9 mouse cellular contexts compared by ENCODE assay signal in the genomic region with DNA sequence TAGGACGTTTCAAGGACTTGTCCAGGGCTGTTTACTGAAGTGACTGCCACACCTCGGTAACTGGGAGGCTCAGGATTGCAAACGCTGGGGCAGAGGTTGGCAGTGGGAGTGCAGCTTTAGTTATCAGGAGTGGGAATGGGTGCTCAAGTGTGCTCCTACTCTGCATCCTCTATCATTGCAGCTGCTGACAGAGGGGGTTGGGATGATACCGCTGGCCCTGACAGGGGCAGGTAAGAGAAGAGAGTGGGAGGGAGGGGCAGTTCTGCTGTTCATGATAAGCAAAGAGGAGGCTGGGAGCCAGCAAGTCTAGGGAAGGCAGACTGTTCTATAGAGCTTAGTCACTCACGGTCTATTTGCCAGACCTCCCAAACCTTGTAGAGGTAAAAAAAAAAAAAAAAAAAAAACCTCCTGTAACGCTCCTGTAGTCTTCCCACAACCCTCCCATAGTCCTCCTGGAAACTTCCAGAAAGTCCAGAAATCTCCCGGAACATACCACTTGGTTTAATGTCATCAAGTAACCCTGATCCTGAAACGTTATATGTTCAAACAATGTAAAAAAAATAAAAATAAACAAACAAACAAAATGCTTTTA. TPM values are rescaled to one million over a fixed set of nuclear protein-coding genes. Genes with fewer than 3 reads are reported as not detected.
DNase-seq lines count a peak whose midpoint lies in the region; ATAC-seq and TF ChIP-seq lines count a peak whose summit lies in the region.
"Had no signal": no experiment of that assay in that cellular context is flagged by ENCODE, and none has a peak within 500 bp of the region (broad histone marks: within the 10 kb centered on the region; RNA-seq: fewer than 3 reads in every experiment).

No protein-coding gene starts in this region.

- no peak overlapping the region for H3K4me3 ChIP-seq in forebrain, embryonic 12.5 days (replicated peaks)
- H3K4me3 ChIP-seq in forebrain, postnatal 0 days (ENCODE audit: low read depth, low read length) = no peak overlapping the region
- no peak overlapping the region for H3K4me3 ChIP-seq in kidney, embryonic 16.5 days (ENCODE audit: low read length)
- peak overlapping the region; percentile 40 for H3K4me3 ChIP-seq in erythroblast, embryonic 14.5 days (replicated peaks)

- H3K27me3 ChIP-seq in forebrain, embryonic 12.5 days = no peaks in the 10 kb centered on the region
- no peaks in the 10 kb centered on the region for H3K27me3 ChIP-seq in forebrain, postnatal 0 days (ENCODE audit: insufficient read depth, low read length)
- no peaks in the 10 kb centered on the region for H3K27me3 ChIP-seq in kidney, embryonic 16.5 days (ENCODE audit: insufficient read depth, low read length)
- no peaks in the 10 kb centered on the region for H3K27me3 ChIP-seq in erythroblast, embryonic 14.5 days (ENCODE audit: control insufficient read depth)

- no peak overlapping the region for H3K27ac ChIP-seq in forebrain, embryonic 12.5 days
- H3K27ac ChIP-seq in forebrain, postnatal 0 days (ENCODE audit: low read depth, low read length) = no peak overlapping the region
- H3K27ac ChIP-seq in kidney, embryonic 16.5 days (ENCODE audit: low read length) = peak overlapping the region; percentile 57; the same call in 1 of the 2 replicates

- intact Hi-C loops in gastrocnemius, postnatal 14 days (cut with DNase I; ENCODE audit: low total_unique reads) = no loop called here

- H3K4me2 ChIP-seq in forebrain, embryonic 12.5 days = no peak overlapping the region
- H3K4me2 ChIP-seq in forebrain, postnatal 0 days (ENCODE audit: low read depth) = no peak overlapping the region
- no peak overlapping the region for H3K4me2 ChIP-seq in kidney, embryonic 16.5 days (replicated peaks; ENCODE audit: low read depth, low read length)

- 0 out of 2 replicates have a peak, but pooled peaks have one; percentile 27 for ATAC-seq in forebrain, embryonic 12.5 days (ENCODE audit: low FRiP score)
- ATAC-seq in forebrain, postnatal 0 days = no peak
- peak; percentile 66; the same call in 1 of the 2 replicates for ATAC-seq in kidney, embryonic 16.5 days (ENCODE audit: low FRiP score, low TSS enrichment)

- H3K36me3 ChIP-seq in forebrain, embryonic 12.5 days (replicated peaks) = no peaks in the 10 kb centered on the region; the same call in 1 of the 2 replicates
- H3K36me3 ChIP-seq in forebrain, postnatal 0 days (ENCODE audit: insufficient read depth) = 0 out of 2 replicates have a peak, but pooled peaks cover 3% of the 10 kb centered on the region
- H3K36me3 ChIP-seq in kidney, embryonic 16.5 days (ENCODE audit: insufficient read depth, low read length) = peaks cover 9% of the 10 kb centered on the region; the same call in 1 of the 2 replicates
- H3K36me3 ChIP-seq in erythroblast, embryonic 14.5 days (ENCODE audit: control insufficient read depth) = peaks cover 76% of the 10 kb centered on the region

- H3K4me1 ChIP-seq in forebrain, embryonic 12.5 days = no peaks in the 10 kb centered on the region
- H3K4me1 ChIP-seq in forebrain, postnatal 0 days (ENCODE audit: insufficient read depth) = no peaks in the 10 kb centered on the region
- 0 out of 2 replicates have a peak, but pooled peaks cover 3% of the 10 kb centered on the region for H3K4me1 ChIP-seq in kidney, embryonic 16.5 days (ENCODE audit: insufficient read depth, low read length)
- peaks cover 71% of the 10 kb centered on the region for H3K4me1 ChIP-seq in erythroblast, embryonic 14.5 days (ENCODE audit: control insufficient read depth)

- WGBS in forebrain, embryonic 12.5 days = 88% methylated on average over 8 of the region's 8 CpGs
- WGBS in forebrain, postnatal 0 days = 85% methylated on average over 8 of the region's 8 CpGs
- WGBS in kidney, embryonic 16.5 days = 69% methylated on average over 8 of the region's 8 CpGs

- H3K9ac ChIP-seq in forebrain, embryonic 12.5 days = no peak overlapping the region
- H3K9ac ChIP-seq in forebrain, postnatal 0 days = no peak overlapping the region
- H3K9ac ChIP-seq in kidney, embryonic 16.5 days (replicated peaks; ENCODE audit: low read length) = no peak overlapping the region

- peaks cover 5% of the 10 kb centered on the region; the same call in 1 of the 2 replicates for H3K9me3 ChIP-seq in forebrain, embryonic 12.5 days
- H3K9me3 ChIP-seq in forebrain, postnatal 0 days (ENCODE audit: low read length) = no peaks in the 10 kb centered on the region
- no peaks in the 10 kb centered on the region for H3K9me3 ChIP-seq in kidney, embryonic 16.5 days (ENCODE audit: low read length)
- H3K9me3 ChIP-seq in erythroblast, embryonic 14.5 days (ENCODE audit: control insufficient read depth, low read length) = peaks cover 5% of the 10 kb centered on the region

- no peak for TF ChIP-seq CTCF in forebrain, postnatal 0 days (IDR thresholded peaks at IDR 0.05; ENCODE audit: low read depth)

- DNase-seq in forebrain, postnatal 0 days = no peak
- DNase-seq in kidney, postnatal 36 days = no peak
- DNase-seq in skeletal muscle tissue, adult 2 months (ENCODE audit: low read depth, low spot score) = peak; percentile 18
- no peak for DNase-seq in left cerebral cortex, adult 11 months (ENCODE audit: low spot score)
- no peak for DNase-seq in gastrocnemius, postnatal 14 days
- DNase-seq: thymus, adult 18-20 months had no signal

RNA-seq across cellular contexts. Expression of a gene that starts 39.9 kb away (rescaled TPM):
- 9.4 and 11.1 TPM in 2 replicates for polyA plus RNA-seq in forebrain, embryonic 12.5 days (2016; fragmentation: Nextera tagmentation; extraction: Ambion mirVana)
- 21.1 and 22.7 TPM in 2 replicates for total RNA-seq in forebrain, postnatal 0 days (2014; rRNA removed)
- 9.2 and 19.1 TPM in 2 replicates for polyA plus RNA-seq in forebrain, postnatal 0 days (2015; fragmentation: Nextera tagmentation; extraction: Ambion mirVana)
- polyA plus RNA-seq in kidney, embryonic 16.5 days (2015; fragmentation: Nextera tagmentation; extraction: Ambion mirVana) = 16.9 and 17.5 TPM in 2 replicates
- polyA plus RNA-seq in erythroblast, embryonic 14.5 days (2012) = 2.8 and 4.3 TPM in 2 replicates
- total RNA-seq in gastrocnemius, postnatal 14 days (2021) = 1 to 10 TPM; 4.9 to 5.2 TPM
